Mouse (Mus musculus) myocyte (in vitro differentiated cells): ENCODE results near the gene Mtrex. TPM values are rescaled to one million over a fixed set of nuclear protein-coding genes. Genes with fewer than 3 reads are reported as not detected.

Experiments used
- H3K27me3 ChIP-seq: one replicate; pipeline ENCODE4 v1.6.1; 2011; ENCODE audit not compliant: control insufficient read depth, insufficient read depth, insufficient read length
- H3K36me3 ChIP-seq: one replicate; pipeline ENCODE4 v1.6.1; 2011; ENCODE audit not compliant: control insufficient read depth, insufficient read depth
- H3K4me2 ChIP-seq: one replicate; pipeline ENCODE4 v1.6.1; 2011; ENCODE audit warnings: low read depth, control low read depth
- H3K4me3 ChIP-seq: one replicate; pipeline ENCODE4 v1.5.1; 2011; ENCODE audit warnings: mild to moderate bottlenecking, control low read depth, moderate library complexity
- H3K79me2 ChIP-seq: one replicate; pipeline ENCODE4 v1.6.1; 2011; ENCODE audit not compliant: control insufficient read depth, insufficient read depth
- H3ac ChIP-seq: one replicate; pipeline ENCODE4 v1.6.1; 2011; ENCODE audit not compliant: control insufficient read depth, insufficient read length
- CEBPB ChIP-seq: IDR thresholded peaks from 2 replicates; pipeline ENCODE4 v1.6.1; 2011; ENCODE audit warnings: mild to moderate bottlenecking, moderate library complexity; ENCODE audit not compliant: poor library complexity, insufficient read depth, severe bottlenecking
- E2F4 ChIP-seq: IDR thresholded peaks from one replicate; pipeline ENCODE4 v1.6.1; 2011; ENCODE audit warnings: mild to moderate bottlenecking, control low read depth, moderate library complexity; ENCODE audit not compliant: insufficient read depth
- MAX ChIP-seq: IDR thresholded peaks from one replicate; pipeline ENCODE4 v1.6.1; 2011; ENCODE audit warnings: low read depth, mild to moderate bottlenecking, control low read depth
- MYOD1 ChIP-seq, 3 experiments: IDR thresholded peaks; one replicate each; pipeline ENCODE4 v1.6.1; 2011; ENCODE audit warnings: control low read depth in 2 of 3, low read depth in 2 of 3, mild to moderate bottlenecking in 2 of 3, moderate library complexity in 1 of 3; ENCODE audit not compliant: insufficient read length in 2 of 3, control insufficient read depth in 1 of 3
- MYOG ChIP-seq, 3 experiments: IDR thresholded peaks; one replicate each; pipeline ENCODE4 v1.6.1; 2011; ENCODE audit warnings: control low read depth in 2 of 3, low read depth in 2 of 3, mild to moderate bottlenecking in 2 of 3; ENCODE audit not compliant: insufficient read length in 2 of 3, control insufficient read depth in 1 of 3, insufficient read depth in 1 of 3
- POLR2A ChIP-seq: IDR thresholded peaks from one replicate; pipeline ENCODE4 v1.6.1; 2011; ENCODE audit warnings: low read depth, mild to moderate bottlenecking, control low read depth, moderate library complexity; ENCODE audit not compliant: insufficient read length
- POLR2AphosphoS2 ChIP-seq: IDR thresholded peaks from one replicate; pipeline ENCODE4 v1.6.1; 2011; ENCODE audit warnings: low read depth, control low read depth; ENCODE audit not compliant: insufficient read length
- REST ChIP-seq: IDR thresholded peaks from one replicate; pipeline ENCODE4 v1.6.1; 2011; ENCODE audit warnings: mild to moderate bottlenecking, control low read depth, moderate library complexity; ENCODE audit not compliant: insufficient read depth, insufficient read length
- SRF ChIP-seq: IDR thresholded peaks from one replicate; pipeline ENCODE4 v1.6.1; 2011; ENCODE audit warnings: low read depth; ENCODE audit not compliant: control insufficient read depth, insufficient read length
- TCF12 ChIP-seq: IDR thresholded peaks from one replicate; pipeline ENCODE4 v1.6.1; 2011; ENCODE audit warnings: mild to moderate bottlenecking, control low read depth; ENCODE audit not compliant: poor library complexity, insufficient read depth, severe bottlenecking
- TCF3 ChIP-seq: IDR thresholded peaks from one replicate; pipeline ENCODE4 v1.6.1; 2011; ENCODE audit warnings: low read depth, control low read depth; ENCODE audit not compliant: insufficient read length
- USF1 ChIP-seq: IDR thresholded peaks from one replicate; pipeline ENCODE4 v1.6.1; 2011; ENCODE audit warnings: low read depth, mild to moderate bottlenecking, control low read depth, moderate library complexity
- polyA plus RNA-seq: library from polyadenylated mRNA; unstranded; fragments of >200 nt; fragmentation: generic; extraction: Trizol; gene quantifications from one replicate; pipeline ENCODE4 v1.2.1, GENCODE M21; 2012; ENCODE audit warnings: missing spikeins

Mtrex gene
- polyA plus RNA-seq, 1 experiment, result 12.6 TPM

DNA sequence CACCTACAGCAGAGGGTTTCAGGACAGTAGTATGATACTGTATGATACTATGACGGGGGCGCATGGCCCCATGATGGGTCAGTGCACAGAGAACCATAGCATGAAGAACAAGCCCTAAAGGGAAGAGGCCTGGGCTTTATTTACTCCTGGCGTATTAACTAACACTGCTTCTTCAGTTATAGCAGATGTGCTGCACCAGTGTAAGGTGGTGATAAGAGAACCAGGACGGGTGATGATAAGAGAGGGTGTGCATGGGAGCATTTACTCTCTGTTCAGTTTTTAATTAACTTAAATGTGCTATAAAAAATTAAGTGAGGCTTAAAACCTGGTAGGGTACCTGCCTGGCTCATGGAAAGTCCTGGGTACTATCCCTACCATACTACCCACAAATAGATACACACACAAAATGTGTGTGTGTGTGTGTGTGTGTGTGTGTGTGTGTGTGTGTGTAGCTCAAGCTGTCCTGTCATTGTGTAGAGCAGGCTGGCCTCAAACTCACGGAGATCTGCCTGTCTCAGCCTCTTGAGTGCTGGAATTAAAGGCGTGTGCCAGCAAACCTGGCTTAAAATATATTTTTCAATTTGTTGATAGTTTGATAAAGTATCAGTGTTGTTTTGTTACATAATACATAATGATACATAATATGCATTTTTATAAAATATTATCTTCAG is 88.5 kb downstream of the Mtrex start:
- peaks cover 18% of the 10 kb centered on the region for H3K36me3 ChIP-seq
- H3ac ChIP-seq, result no peak overlapping the region
- no peak overlapping the region for H3K4me2 ChIP-seq
- TF ChIP-seq REST, result no peak
- no peak for TF ChIP-seq CEBPB
- TF ChIP-seq TCF12, result no peak
- no peak for TF ChIP-seq MYOD1 (IDR thresholded peaks at IDR 0.05; ENCODE audit: control insufficient read depth in 1 of 3, insufficient read length in 2 of 3, low read depth in 2 of 3)
- peaks cover 5% of the 10 kb centered on the region for H3K79me2 ChIP-seq
- no peak overlapping the region for H3K4me3 ChIP-seq
- H3K27me3 ChIP-seq, result no peaks in the 10 kb centered on the region

DNA sequence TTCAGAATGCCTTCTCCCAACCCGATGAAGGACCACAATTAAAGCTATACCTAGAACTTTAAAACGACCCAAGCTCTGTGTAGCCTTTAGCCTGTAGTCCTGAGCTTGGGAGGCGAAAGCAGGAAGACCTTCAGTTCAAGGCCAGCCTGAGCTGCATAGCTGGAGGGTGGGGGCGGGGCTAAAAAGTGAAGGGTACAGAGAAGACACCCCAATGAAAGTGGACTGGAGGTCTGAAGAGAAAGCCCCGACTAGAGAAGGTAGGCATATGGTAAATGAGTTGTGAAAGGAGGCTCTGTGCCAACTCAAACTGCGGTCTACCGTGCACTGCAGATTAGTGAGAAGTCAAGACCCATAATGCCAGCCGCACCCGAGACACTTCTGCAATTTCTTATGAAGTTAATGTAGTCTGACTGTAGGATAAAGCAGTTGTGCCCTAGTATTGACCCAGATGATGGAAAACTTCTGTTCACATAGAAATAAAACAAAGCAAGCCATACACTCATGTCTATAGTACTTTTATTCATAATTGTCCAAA is 89.5 kb downstream of the Mtrex start:
- H3K4me2 ChIP-seq, result no peak overlapping the region
- no peak overlapping the region for H3ac ChIP-seq
- H3K79me2 ChIP-seq, result peaks cover 11% of the 10 kb centered on the region
- TF ChIP-seq MYOD1 (IDR thresholded peaks at IDR 0.05; ENCODE audit: control insufficient read depth in 1 of 3, insufficient read length in 2 of 3, low read depth in 2 of 3) (no peak), CEBPB (no peak), SRF (no peak), MYOG (IDR thresholded peaks at IDR 0.05; ENCODE audit: control insufficient read depth in 1 of 3, insufficient read depth in 1 of 3, insufficient read length in 2 of 3, low read depth in 2 of 3) (no peak), POLR2A (no peak), REST (no peak), TCF3 (no peak), POLR2AphosphoS2 (no peak), USF1 (no peak), TCF12 (no peak), E2F4 (no peak), MAX (no peak)
- no peaks in the 10 kb centered on the region for H3K27me3 ChIP-seq
- H3K4me3 ChIP-seq, result no peak overlapping the region
- H3K36me3 ChIP-seq, result peaks cover 14% of the 10 kb centered on the region

DNA sequence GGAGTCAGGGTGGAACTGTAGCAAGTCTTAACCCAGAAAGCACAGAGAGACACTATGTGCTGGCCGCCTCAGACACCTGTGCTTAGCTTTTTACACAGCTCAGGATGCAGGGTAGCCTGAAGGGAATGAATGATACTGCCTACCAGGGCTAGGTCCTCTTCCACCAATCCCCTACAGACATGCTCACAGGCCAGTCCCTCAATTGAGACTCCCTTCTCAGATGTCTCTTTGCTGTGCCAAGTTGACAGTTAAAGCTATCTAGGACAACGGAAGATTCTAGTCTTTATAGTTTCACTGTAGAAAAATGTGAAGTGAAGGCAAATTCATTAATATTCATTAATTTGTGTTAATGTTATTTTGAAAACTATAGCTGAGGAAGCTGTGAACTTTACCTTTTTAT is 90.2 kb downstream of the Mtrex start:
- Histone ChIP-seq H3ac (no peak overlapping the region), H3K36me3 (peaks cover 7% of the 10 kb centered on the region), H3K27me3 (no peaks in the 10 kb centered on the region), H3K4me2 (no peak overlapping the region), H3K4me3 (no peak overlapping the region), H3K79me2 (peaks cover 17% of the 10 kb centered on the region)
- no peak for TF ChIP-seq USF1
- no peak for TF ChIP-seq TCF12
- no peak for TF ChIP-seq REST
- TF ChIP-seq POLR2A, result no peak
- no peak for TF ChIP-seq SRF
- no peak for TF ChIP-seq MYOD1 (IDR thresholded peaks at IDR 0.05; ENCODE audit: control insufficient read depth in 1 of 3, insufficient read length in 2 of 3, low read depth in 2 of 3)
- no peak for TF ChIP-seq POLR2AphosphoS2
- no peak for TF ChIP-seq MAX
- TF ChIP-seq TCF3, result no peak
- TF ChIP-seq CEBPB, result no peak
- TF ChIP-seq MYOG (IDR thresholded peaks at IDR 0.05; ENCODE audit: control insufficient read depth in 1 of 3, insufficient read depth in 1 of 3, insufficient read length in 2 of 3, low read depth in 2 of 3), result no peak
- TF ChIP-seq E2F4, result no peak

DNA sequence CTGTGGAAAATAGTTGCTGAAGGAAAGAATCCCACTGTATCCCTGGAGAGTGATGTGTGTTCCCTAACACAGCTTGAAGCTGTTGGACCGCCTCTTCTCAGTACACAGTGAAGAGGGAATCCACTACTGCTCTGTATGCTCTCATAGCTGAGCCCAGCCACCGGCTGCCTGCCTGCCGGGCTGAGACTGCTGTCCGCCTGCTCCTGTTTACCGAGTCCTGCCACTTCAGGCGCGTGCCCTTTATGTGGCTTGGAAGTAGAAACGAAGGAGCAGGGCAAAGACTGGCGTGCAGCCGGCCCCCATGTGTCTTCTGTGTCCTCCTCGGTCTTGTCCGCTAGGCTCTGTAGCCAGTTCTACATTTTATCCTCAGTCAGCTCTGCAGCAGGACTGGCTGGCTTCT is 92.1 kb downstream of the Mtrex start:
- no peak overlapping the region for H3K4me2 ChIP-seq
- TF ChIP-seq SRF, result no peak
- no peak for TF ChIP-seq MYOD1 (IDR thresholded peaks at IDR 0.05; ENCODE audit: control insufficient read depth in 1 of 3, insufficient read length in 2 of 3, low read depth in 2 of 3)
- TF ChIP-seq TCF12, result no peak
- no peak for TF ChIP-seq MAX
- TF ChIP-seq REST, result no peak
- no peak for TF ChIP-seq MYOG (IDR thresholded peaks at IDR 0.05; ENCODE audit: control insufficient read depth in 1 of 3, insufficient read depth in 1 of 3, insufficient read length in 2 of 3, low read depth in 2 of 3)
- TF ChIP-seq POLR2A, result no peak
- TF ChIP-seq USF1, result no peak
- TF ChIP-seq CEBPB, result no peak
- no peak for TF ChIP-seq TCF3
- TF ChIP-seq E2F4, result no peak
- TF ChIP-seq POLR2AphosphoS2, result no peak
- H3K4me3 ChIP-seq, result no peak overlapping the region
- no peak overlapping the region for H3ac ChIP-seq
- no peaks in the 10 kb centered on the region for H3K27me3 ChIP-seq
- peaks cover 3% of the 10 kb centered on the region for H3K36me3 ChIP-seq
- H3K79me2 ChIP-seq, result peaks cover 36% of the 10 kb centered on the region

DNA sequence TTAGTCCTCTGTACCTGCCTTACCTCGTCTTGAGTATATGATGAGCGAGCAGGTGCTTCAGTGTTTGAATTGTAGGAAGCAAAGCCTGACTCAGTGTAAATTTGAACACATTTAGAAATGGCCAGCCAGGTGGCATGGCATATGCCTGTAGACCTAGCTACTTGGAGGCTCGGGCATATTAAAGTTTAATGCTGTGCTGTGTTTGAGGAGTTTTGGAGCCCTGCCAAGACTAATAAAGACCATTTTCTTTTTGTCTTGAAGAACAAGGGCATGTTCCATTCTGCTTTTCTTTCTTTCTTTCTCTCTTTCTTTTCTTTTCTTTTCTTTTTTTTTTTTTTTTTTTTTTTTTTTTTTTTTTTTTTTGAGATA is 93.3 kb downstream of the Mtrex start:
- no peaks in the 10 kb centered on the region for H3K27me3 ChIP-seq
- H3K4me2 ChIP-seq, result no peak overlapping the region
- H3ac ChIP-seq, result no peak overlapping the region
- peaks cover 3% of the 10 kb centered on the region for H3K36me3 ChIP-seq
- peaks cover 36% of the 10 kb centered on the region for H3K79me2 ChIP-seq
- no peak for TF ChIP-seq REST
- no peak for TF ChIP-seq MAX
- no peak for TF ChIP-seq MYOG (IDR thresholded peaks at IDR 0.05; ENCODE audit: control insufficient read depth in 1 of 3, insufficient read depth in 1 of 3, insufficient read length in 2 of 3, low read depth in 2 of 3)
- TF ChIP-seq USF1, result no peak
- TF ChIP-seq MYOD1 (IDR thresholded peaks at IDR 0.05; ENCODE audit: control insufficient read depth in 1 of 3, insufficient read length in 2 of 3, low read depth in 2 of 3), result no peak
- no peak for TF ChIP-seq TCF12
- H3K4me3 ChIP-seq, result no peak overlapping the region
